Mouse (Mus musculus) frontal cortex, adult 2 months (tissue): ENCODE results near the gene Krtap3-1. TPM values are rescaled to one million over a fixed set of nuclear protein-coding genes. Genes with fewer than 3 reads are reported as not detected.

Experiments used
- DNase-seq, 2 experiments: peaks; one replicate each; pipeline ENCODE4 v3.0.0; 2022; ENCODE audit warnings: low spot score in 1 of 2; ENCODE audit errors: extremely low spot score in 1 of 2
- polyA plus RNA-seq: library from polyadenylated mRNA; depleted of rRNA; stranded (reverse); fragments of >200 nt; gene quantifications from 2 replicates; pipeline ENCODE4 v1.2.3, GENCODE M21; 2012; rRNA removed

Gene Krtap3-1
- polyA plus RNA-seq, 1 experiment: not detected

- DNase-seq: peak in 1 of 2 experiments; percentile 59
These were observed 26.7 kb downstream of the Krtap3-1 start for GRCm38 (mm10) chr11:99539721-99540120.

GRCm38 (mm10) chr11:99521288-99521860, 45.1 kb downstream of the Krtap3-1 start, which contains the start of gene Krt39:
TSS of gene Krt39 (minus strand) at chr11:99521338.
- no peak for DNase-seq

Other genes starting within 250 kb of the Krtap3-1 start
- 0.06 and 0.15 TPM in 2 replicates for gene Krt25, start 243.7 kb downstream of the Krtap3-1 start, polyA plus RNA-seq
- 0.06 TPM in 1 of 2 replicates, not detected in the other for gene Krt26, start 228.7 kb downstream of the Krtap3-1 start, polyA plus RNA-seq
- gene Krt27, start 215.5 kb downstream of the Krtap3-1 start, polyA plus RNA-seq: 0.19 TPM in 1 of 2 replicates, not detected in the other
- 0.17 TPM in 1 of 2 replicates, not detected in the other for gene Krt28, start 191.7 kb downstream of the Krtap3-1 start, polyA plus RNA-seq
- 9.3 and 11.7 TPM in 2 replicates for gene Krt10, start 177.3 kb downstream of the Krtap3-1 start, polyA plus RNA-seq
- gene Krt12, start 144.4 kb downstream of the Krtap3-1 start, polyA plus RNA-seq: 6.7 and 9.7 TPM in 2 replicates
- 0.08 TPM in 2 replicates for gene Krt20, start 128.5 kb downstream of the Krtap3-1 start, polyA plus RNA-seq
- 0.15 TPM in 1 of 2 replicates, not detected in the other for gene Krt23, start 73.5 kb downstream of the Krtap3-1 start, polyA plus RNA-seq
- gene Krt39, start 45.3 kb downstream of the Krtap3-1 start, polyA plus RNA-seq: not detected in 2 replicates
- 0.08 TPM in 1 of 2 replicates, not detected in the other for gene Krt40, start 23.5 kb downstream of the Krtap3-1 start, polyA plus RNA-seq
- gene Krtap3-3, start 15.8 kb downstream of the Krtap3-1 start, polyA plus RNA-seq: not detected in 2 replicates
- not detected in 2 replicates for gene Krtap3-2, start 9.8 kb downstream of the Krtap3-1 start, polyA plus RNA-seq
- gene Gm11939, start 7.2 kb downstream of the Krtap3-1 start, polyA plus RNA-seq: not detected in 2 replicates
- not detected in 2 replicates for gene Krtap1-5, start 14.4 kb upstream of the Krtap3-1 start, polyA plus RNA-seq
- gene Krtap1-4, start 17.0 kb upstream of the Krtap3-1 start, polyA plus RNA-seq: not detected in 2 replicates
- not detected in 2 replicates for gene Krtap1-3, start 24.7 kb upstream of the Krtap3-1 start, polyA plus RNA-seq
- gene Krtap9-3, start 31.5 kb upstream of the Krtap3-1 start, polyA plus RNA-seq: not detected in 2 replicates
- not detected in 2 replicates for gene Gm11938, start 36.7 kb upstream of the Krtap3-1 start, polyA plus RNA-seq
- gene Gm11937, start 43.6 kb upstream of the Krtap3-1 start, polyA plus RNA-seq: not detected in 2 replicates
- not detected in 2 replicates for gene Krtap2-4, start 48.2 kb upstream of the Krtap3-1 start, polyA plus RNA-seq
- gene Gm11562, start 53.8 kb upstream of the Krtap3-1 start, polyA plus RNA-seq: not detected in 2 replicates
- gene Krtap4-1, start 61.6 kb upstream of the Krtap3-1 start, polyA plus RNA-seq: not detected in 2 replicates
- gene Krtap4-2, start 68.5 kb upstream of the Krtap3-1 start, polyA plus RNA-seq: not detected in 2 replicates
- gene Krtap4-7, start 77.5 kb upstream of the Krtap3-1 start, polyA plus RNA-seq: not detected in 2 replicates
- not detected in 2 replicates for gene Gm11555, start 83.6 kb upstream of the Krtap3-1 start, polyA plus RNA-seq
- gene Gm11563, start 92.3 kb upstream of the Krtap3-1 start, polyA plus RNA-seq: not detected in 2 replicates
- not detected in 2 replicates for gene Krtap4-6, start 99.3 kb upstream of the Krtap3-1 start, polyA plus RNA-seq
- gene Gm14190, start 124.1 kb upstream of the Krtap3-1 start, polyA plus RNA-seq: not detected in 2 replicates
- not detected in 2 replicates for gene Gm14180, start 167.7 kb upstream of the Krtap3-1 start, polyA plus RNA-seq
- not detected in 2 replicates for gene Gm11595, start 206.3 kb upstream of the Krtap3-1 start, polyA plus RNA-seq
- not detected in 2 replicates for gene Krtap4-8, start 214.1 kb upstream of the Krtap3-1 start, polyA plus RNA-seq
- gene Krtap4-9, start 218.6 kb upstream of the Krtap3-1 start, polyA plus RNA-seq: not detected in 2 replicates
- gene Gm11596, start 226.8 kb upstream of the Krtap3-1 start, polyA plus RNA-seq: not detected in 2 replicates
- not detected in 2 replicates for gene Gm11569, start 232.3 kb upstream of the Krtap3-1 start, polyA plus RNA-seq
- gene Gm11554, start 237.8 kb upstream of the Krtap3-1 start, polyA plus RNA-seq: not detected in 2 replicates
- not detected in 2 replicates for gene Krtap4-13, start 243.3 kb upstream of the Krtap3-1 start, polyA plus RNA-seq
- not detected in 2 replicates for gene Gm11564, start 249.0 kb upstream of the Krtap3-1 start, polyA plus RNA-seq